Mouse (Mus musculus): Measurements from ENCODE around the gene Gm10644. TPM values are rescaled to one million over a fixed set of nuclear protein-coding genes. Genes with fewer than 3 reads are reported as not detected.

The Gm10644 gene
- 0.55 and 0.63 TPM in 2 replicates for polyA plus RNA-seq (2015; fragmentation: Nextera tagmentation; extraction: Ambion mirVana)

GRCm38 (mm10) chr8:83955106-83955957 is at the start of gene Gm10644, which contains the start of gene Asf1b:
TSS of gene Gm10644 (minus strand) at chr8:83955205.
TSS of gene Asf1b (plus strand) at chr8:83955507.
- no peaks in the 10 kb centered on the region for H3K9me3 ChIP-seq
- ATAC-seq (ENCODE audit: insufficient number of reproducible peaks, insufficient read depth, low FRiP score, low TSS enrichment, low read depth), result peak; percentile 99
- H3K4me1 ChIP-seq, result peaks cover 17% of the 10 kb centered on the region
- H3K27me3 ChIP-seq, result no peaks in the 10 kb centered on the region
- peak within 1 kb of the TSS; percentile 72 for H3K4me3 ChIP-seq
- peak within 1 kb of the TSS; percentile 96 for H3K4me2 ChIP-seq
- H3K9ac ChIP-seq, result peak within 1 kb of the TSS; percentile 73
- WGBS, result under 1% methylated on average over 75 of the region's 75 CpGs
- H3K36me3 ChIP-seq, result no peaks in the 10 kb centered on the region
- H3K27ac ChIP-seq, result peak within 1 kb of the TSS; percentile 48; the same call in 1 of the 2 replicates

GRCm38 (mm10) chr8:84004533-84005201 is 49.7 kb upstream of the Gm10644 start:
- Histone ChIP-seq H3K4me3 (peak overlapping the region; percentile 61), H3K36me3 (peaks cover 20% of the 10 kb centered on the region), H3K4me1 (peaks cover 40% of the 10 kb centered on the region), H3K9me3 (no peaks in the 10 kb centered on the region), H3K4me2 (peak overlapping the region; percentile 90), H3K27ac (peak overlapping the region; percentile 94), H3K27me3 (peaks cover 7% of the 10 kb centered on the region; the same call in 1 of the 2 replicates), H3K9ac (peak overlapping the region; percentile 85)
- WGBS, result under 1% methylated on average over 30 of the region's 30 CpGs
- ATAC-seq (ENCODE audit: insufficient number of reproducible peaks, insufficient read depth, low FRiP score, low TSS enrichment, low read depth), result peak; percentile 81

- 62% methylated on average over 6 of the region's 6 CpGs for WGBS
- Histone ChIP-seq H3K27ac (peak overlapping the region; percentile 94), H3K4me3 (peak overlapping the region; percentile 61), H3K27me3 (0 out of 2 replicates have a peak, but pooled peaks cover 5% of the 10 kb centered on the region), H3K4me2 (peak overlapping the region; percentile 90), H3K9ac (peak overlapping the region; percentile 85), H3K9me3 (no peaks in the 10 kb centered on the region), H3K4me1 (peaks cover 47% of the 10 kb centered on the region), H3K36me3 (peaks cover 24% of the 10 kb centered on the region)
- no peak for ATAC-seq (ENCODE audit: insufficient number of reproducible peaks, insufficient read depth, low FRiP score, low TSS enrichment, low read depth)
These were observed 48.7 kb upstream of the Gm10644 start for GRCm38 (mm10) chr8:84003612-84004246.

- 63% methylated on average over 12 of the region's 12 CpGs for WGBS
- H3K9me3 ChIP-seq, result no peaks in the 10 kb centered on the region
- H3K36me3 ChIP-seq, result peaks cover 24% of the 10 kb centered on the region
- peaks cover 49% of the 10 kb centered on the region for H3K4me1 ChIP-seq
- no peak for ATAC-seq (ENCODE audit: insufficient number of reproducible peaks, insufficient read depth, low FRiP score, low TSS enrichment, low read depth)
- no peak overlapping the region for H3K9ac ChIP-seq
- 0 out of 2 replicates have a peak, but pooled peaks cover 5% of the 10 kb centered on the region for H3K27me3 ChIP-seq
- H3K27ac ChIP-seq, result no peak overlapping the region; the same call in 1 of the 2 replicates
- H3K4me2 ChIP-seq, result peak overlapping the region; percentile 90
- H3K4me3 ChIP-seq, result no peak overlapping the region
These were observed 48.1 kb upstream of the Gm10644 start for GRCm38 (mm10) chr8:84002957-84003611.

GRCm38 (mm10) chr8:84001281-84002000 is 46.4 kb upstream of the Gm10644 start, which contains the start of gene 1700067K01Rik:
TSS of gene 1700067K01Rik (plus strand) at chr8:84001502.
- peak within 1 kb of the TSS; percentile 46 for H3K4me2 ChIP-seq
- H3K4me1 ChIP-seq, result peaks cover 49% of the 10 kb centered on the region
- WGBS, result 26% methylated on average over 61 of the region's 61 CpGs
- H3K4me3 ChIP-seq, result peak within 1 kb of the TSS; percentile 23
- H3K27me3 ChIP-seq, result 0 out of 2 replicates have a peak, but pooled peaks cover 5% of the 10 kb centered on the region
- H3K27ac ChIP-seq, result no peak within 1 kb of the TSS
- peak within 1 kb of the TSS; percentile 53 for H3K9ac ChIP-seq
- ATAC-seq (ENCODE audit: insufficient number of reproducible peaks, insufficient read depth, low FRiP score, low TSS enrichment, low read depth), result no peak
- H3K36me3 ChIP-seq, result peaks cover 24% of the 10 kb centered on the region
- no peaks in the 10 kb centered on the region for H3K9me3 ChIP-seq

- Histone ChIP-seq H3K9me3 (no peaks in the 10 kb centered on the region), H3K27ac (no peak overlapping the region), H3K27me3 (0 out of 2 replicates have a peak, but pooled peaks cover 5% of the 10 kb centered on the region), H3K4me1 (peaks cover 52% of the 10 kb centered on the region), H3K36me3 (peaks cover 28% of the 10 kb centered on the region), H3K4me3 (peak overlapping the region; percentile 82; the same call in 1 of the 2 replicates), H3K9ac (peak overlapping the region; percentile 83), H3K4me2 (peak overlapping the region; percentile 77)
- ATAC-seq (ENCODE audit: insufficient number of reproducible peaks, insufficient read depth, low FRiP score, low TSS enrichment, low read depth), result no peak
- WGBS, result 92% methylated on average over 2 of the region's 2 CpGs
These were observed 44.8 kb upstream of the Gm10644 start for GRCm38 (mm10) chr8:83999825-84000224.

GRCm38 (mm10) chr8:83999057-83999705 is 44.2 kb upstream of the Gm10644 start:
- Histone ChIP-seq H3K4me3 (peak overlapping the region; percentile 82), H3K4me2 (peak overlapping the region; percentile 77), H3K36me3 (peaks cover 34% of the 10 kb centered on the region), H3K4me1 (peaks cover 50% of the 10 kb centered on the region), H3K27me3 (0 out of 2 replicates have a peak, but pooled peaks cover 5% of the 10 kb centered on the region), H3K9ac (peak overlapping the region; percentile 83), H3K27ac (no peak overlapping the region), H3K9me3 (no peaks in the 10 kb centered on the region)
- ATAC-seq (ENCODE audit: insufficient number of reproducible peaks, insufficient read depth, low FRiP score, low TSS enrichment, low read depth), result no peak
- 62% methylated on average over 16 of the region's 16 CpGs for WGBS

- Histone ChIP-seq H3K9ac (peak overlapping the region; percentile 83), H3K4me2 (peak overlapping the region; percentile 77), H3K27me3 (0 out of 2 replicates have a peak, but pooled peaks cover 5% of the 10 kb centered on the region), H3K36me3 (peaks cover 39% of the 10 kb centered on the region), H3K9me3 (no peaks in the 10 kb centered on the region), H3K4me1 (peaks cover 44% of the 10 kb centered on the region), H3K4me3 (peak overlapping the region; percentile 82), H3K27ac (peak overlapping the region; percentile 89)
- no peak for ATAC-seq (ENCODE audit: insufficient number of reproducible peaks, insufficient read depth, low FRiP score, low TSS enrichment, low read depth)
- WGBS, result 1% methylated on average over 68 of the region's 92 CpGs
These were observed 43.4 kb upstream of the Gm10644 start for GRCm38 (mm10) chr8:83998231-83999056.

GRCm38 (mm10) chr8:83997511-83998141 is 42.6 kb upstream of the Gm10644 start, which contains the start of gene Samd1:
TSS of gene Samd1 (plus strand) at chr8:83997672.
- peak within 1 kb of the TSS; percentile 99 for H3K27ac ChIP-seq
- WGBS, result under 1% methylated on average over 56 of the region's 112 CpGs
- no peak for ATAC-seq (ENCODE audit: insufficient number of reproducible peaks, insufficient read depth, low FRiP score, low TSS enrichment, low read depth)
- H3K4me2 ChIP-seq, result peak within 1 kb of the TSS; percentile 86
- H3K36me3 ChIP-seq, result peaks cover 42% of the 10 kb centered on the region
- H3K4me3 ChIP-seq, result peak within 1 kb of the TSS; percentile 82
- no peaks in the 10 kb centered on the region for H3K9me3 ChIP-seq
- H3K9ac ChIP-seq, result peak within 1 kb of the TSS; percentile 90
- peaks cover 36% of the 10 kb centered on the region for H3K4me1 ChIP-seq
- 0 out of 2 replicates have a peak, but pooled peaks cover 5% of the 10 kb centered on the region for H3K27me3 ChIP-seq
